Mouse (Mus musculus) E14TG2a.4 (cell line): ENCODE data around the gene Myo10.

Source experiments
- H3K27me3 ChIP-seq: 2 replicates; pipeline ENCODE4 v1.6.1; 2014; ENCODE audit warnings: low read length, control low read depth; ENCODE audit not compliant: insufficient read depth
- H3K36me3 ChIP-seq: 2 replicates; pipeline ENCODE4 v1.6.1; 2014; ENCODE audit warnings: low read length, control low read depth; ENCODE audit not compliant: insufficient read depth
- H3K4me1 ChIP-seq: replicated peaks from 2 replicates; pipeline ENCODE4 v1.6.1; 2014; ENCODE audit warnings: low read depth, low read length, control low read depth
- H3K4me3 ChIP-seq: replicated peaks from 2 replicates; pipeline ENCODE4 v1.5.1; 2014; ENCODE audit warnings: mild to moderate bottlenecking, low read length
- H3K9me3 ChIP-seq: 2 replicates; pipeline ENCODE4 v1.6.1; 2014; ENCODE audit warnings: low read length, control low read depth
- CTCF ChIP-seq: conservative IDR thresholded peaks from 2 replicates; pipeline ENCODE4 v1.5.1; 2014; ENCODE audit warnings: low read length
- NANOG ChIP-seq: IDR thresholded peaks from 2 replicates; pipeline ENCODE4 v1.6.1; 2014; ENCODE audit warnings: borderline replicate concordance, low read length, mixed read lengths
- POU5F1 ChIP-seq: IDR thresholded peaks from 2 replicates; pipeline ENCODE4 v1.6.1; 2014; ENCODE audit warnings: low read length, borderline replicate concordance

Gene Myo10

DNA sequence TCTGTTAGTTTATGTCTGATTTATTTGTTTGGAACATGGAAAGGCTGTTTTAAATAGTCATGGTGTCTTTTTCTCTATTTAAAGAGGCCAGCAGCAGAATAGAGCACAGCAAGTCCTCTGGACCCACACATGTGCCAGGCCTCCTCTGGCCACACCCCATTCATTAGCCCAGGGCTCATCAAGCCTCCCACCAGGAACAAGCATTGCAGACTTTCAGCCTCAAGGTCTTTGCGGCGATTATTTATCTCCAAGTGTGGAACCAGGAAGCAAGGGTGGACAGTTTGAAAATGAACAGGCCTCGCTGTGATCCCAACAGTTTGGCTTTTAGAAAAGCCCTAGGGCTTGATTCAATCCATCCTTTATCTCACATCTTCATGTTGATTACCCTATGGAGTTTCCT, 35.5 kb upstream of the Myo10 start:
- Histone ChIP-seq H3K36me3 (no peaks in the 10 kb centered on the region), H3K9me3 (no peaks in the 10 kb centered on the region), H3K27me3 (peaks cover 7% of the 10 kb centered on the region; the same call in 1 of the 2 replicates), H3K4me1 (peaks cover 6% of the 10 kb centered on the region), H3K4me3 (no peak overlapping the region)
- TF ChIP-seq CTCF = no peak

DNA sequence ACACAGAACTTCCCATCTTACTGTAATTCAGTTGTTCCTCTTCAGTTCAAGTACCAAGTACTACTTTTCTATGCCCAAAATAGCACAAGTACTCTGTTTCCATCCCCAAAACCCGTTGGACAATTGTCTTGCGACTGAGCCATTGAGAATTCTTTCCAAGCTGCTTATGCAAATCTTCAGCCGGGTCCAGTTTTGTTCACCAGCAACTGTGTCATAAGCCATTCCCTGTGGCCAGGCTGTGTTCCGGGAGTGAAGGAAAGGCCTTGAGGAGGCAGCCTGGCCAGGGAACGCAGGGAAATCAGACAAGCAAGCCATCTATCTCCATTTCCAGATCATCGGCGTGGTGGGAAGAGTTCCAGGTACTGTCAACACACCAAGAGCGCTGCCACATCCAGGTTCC, 34.4 kb upstream of the Myo10 start:
- TF ChIP-seq NANOG (no peak), CTCF (no peak), POU5F1 (no peak)
- Histone ChIP-seq H3K27me3 (peaks cover 5% of the 10 kb centered on the region; the same call in 1 of the 2 replicates), H3K4me1 (peaks cover 8% of the 10 kb centered on the region), H3K4me3 (no peak overlapping the region), H3K9me3 (no peaks in the 10 kb centered on the region), H3K36me3 (no peaks in the 10 kb centered on the region)

DNA sequence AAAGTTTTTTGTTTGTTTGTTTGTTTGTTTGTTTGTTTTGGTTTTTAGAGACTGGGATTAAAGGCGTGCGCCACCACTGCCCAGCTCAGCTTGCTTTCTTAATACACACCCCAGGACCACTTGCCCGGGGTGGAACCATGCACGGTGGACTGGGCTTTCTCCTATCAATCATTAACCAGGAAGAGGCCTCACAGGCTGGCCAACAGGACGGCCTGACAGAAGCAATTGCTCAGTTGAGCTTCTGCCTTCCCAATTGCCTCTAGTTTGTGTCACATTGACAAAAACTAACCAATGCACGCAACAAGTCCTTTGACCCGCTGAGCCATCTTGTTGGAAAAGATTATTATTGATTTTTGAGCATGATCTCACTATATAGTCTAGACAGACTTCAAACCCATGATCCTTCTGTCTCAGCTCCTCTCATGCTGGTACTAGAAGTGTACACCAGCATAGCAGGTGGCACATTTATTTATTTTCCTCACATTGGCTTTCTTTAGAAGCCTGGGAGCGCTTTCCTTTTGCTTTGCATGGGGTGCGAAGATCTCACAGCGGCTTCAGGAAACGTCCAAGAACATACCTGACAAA, 32.9 kb upstream of the Myo10 start:
- H3K27me3 ChIP-seq = peaks cover 5% of the 10 kb centered on the region; the same call in 1 of the 2 replicates
- H3K4me1 ChIP-seq = peaks cover 19% of the 10 kb centered on the region
- no peaks in the 10 kb centered on the region for H3K9me3 ChIP-seq
- H3K36me3 ChIP-seq = no peaks in the 10 kb centered on the region
- TF ChIP-seq POU5F1 (no peak), CTCF (no peak), NANOG (no peak)
- H3K4me3 ChIP-seq = no peak overlapping the region

DNA sequence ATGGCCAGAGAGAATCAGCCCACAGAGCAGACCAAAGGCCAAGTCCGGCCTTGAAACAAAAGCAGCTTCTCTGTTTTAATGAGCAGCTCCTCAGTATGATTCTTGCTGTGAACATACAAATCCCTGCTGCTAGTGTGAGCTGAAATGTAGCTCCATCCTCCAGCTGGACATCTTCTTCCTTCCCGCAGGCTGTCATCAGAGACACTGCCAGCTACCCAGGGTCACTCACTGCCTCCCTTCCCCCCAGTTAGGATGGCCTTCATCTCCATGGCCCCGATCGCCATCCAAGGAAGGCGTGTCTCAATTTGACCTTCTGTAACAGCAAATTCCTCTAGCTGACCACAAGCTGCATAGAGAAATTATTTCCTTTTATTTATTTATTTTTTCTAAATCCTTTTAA, 32.4 kb upstream of the Myo10 start:
- Histone ChIP-seq H3K36me3 (no peaks in the 10 kb centered on the region), H3K4me3 (no peak overlapping the region), H3K9me3 (no peaks in the 10 kb centered on the region), H3K27me3 (peaks cover 5% of the 10 kb centered on the region; the same call in 1 of the 2 replicates), H3K4me1 (peaks cover 19% of the 10 kb centered on the region)
- TF ChIP-seq CTCF (no peak), NANOG (no peak), POU5F1 (no peak)

DNA sequence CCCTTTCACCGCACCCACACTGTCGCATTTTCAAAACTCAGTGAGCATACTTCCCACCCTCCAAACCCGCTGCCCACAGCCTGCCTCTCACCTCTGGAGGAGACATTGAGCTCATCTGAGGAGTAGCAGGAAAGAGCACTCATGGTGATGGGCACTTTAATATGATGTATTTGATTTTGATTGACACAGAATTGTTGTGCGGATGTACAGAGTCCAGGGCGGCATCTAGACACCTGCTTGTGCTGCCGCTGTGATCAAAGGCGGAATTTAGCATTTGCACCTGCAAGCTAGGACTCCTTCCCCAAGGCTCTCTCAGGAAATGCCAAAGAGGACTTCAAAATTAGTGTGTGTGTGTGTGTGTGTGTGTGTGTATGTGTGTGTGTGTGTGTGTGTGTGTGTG, 31.4 kb upstream of the Myo10 start:
- H3K9me3 ChIP-seq = no peaks in the 10 kb centered on the region
- no peaks in the 10 kb centered on the region for H3K36me3 ChIP-seq
- H3K27me3 ChIP-seq = peaks cover 5% of the 10 kb centered on the region; the same call in 1 of the 2 replicates
- H3K4me1 ChIP-seq = peaks cover 19% of the 10 kb centered on the region
- TF ChIP-seq NANOG (no peak), POU5F1 (no peak), CTCF (no peak)
- no peak overlapping the region for H3K4me3 ChIP-seq

DNA sequence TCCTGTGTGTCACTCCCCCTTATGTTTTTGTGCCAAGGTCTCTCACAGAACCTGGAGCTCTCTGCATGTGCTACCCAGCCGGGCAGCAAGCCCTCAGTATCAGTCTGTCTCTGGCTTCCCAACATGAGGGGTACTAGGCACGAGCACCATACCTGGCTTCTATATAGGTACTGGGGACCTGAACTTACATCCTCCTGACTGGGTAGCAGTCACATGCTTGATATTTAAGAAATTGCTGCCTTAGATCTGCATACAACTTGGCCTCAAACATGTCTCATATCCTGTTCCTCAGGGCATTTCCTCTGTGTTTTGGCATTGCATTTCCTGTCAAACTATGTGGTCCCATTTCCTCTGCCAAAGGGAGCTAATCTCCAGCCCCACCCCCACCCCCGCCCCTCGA, 30.4 kb upstream of the Myo10 start:
- H3K27me3 ChIP-seq = peaks cover 5% of the 10 kb centered on the region; the same call in 1 of the 2 replicates
- no peaks in the 10 kb centered on the region for H3K9me3 ChIP-seq
- TF ChIP-seq POU5F1 = no peak
- no peak for TF ChIP-seq NANOG
- no peak for TF ChIP-seq CTCF
- H3K36me3 ChIP-seq = no peaks in the 10 kb centered on the region
- no peak overlapping the region for H3K4me3 ChIP-seq
- H3K4me1 ChIP-seq = peaks cover 19% of the 10 kb centered on the region

DNA sequence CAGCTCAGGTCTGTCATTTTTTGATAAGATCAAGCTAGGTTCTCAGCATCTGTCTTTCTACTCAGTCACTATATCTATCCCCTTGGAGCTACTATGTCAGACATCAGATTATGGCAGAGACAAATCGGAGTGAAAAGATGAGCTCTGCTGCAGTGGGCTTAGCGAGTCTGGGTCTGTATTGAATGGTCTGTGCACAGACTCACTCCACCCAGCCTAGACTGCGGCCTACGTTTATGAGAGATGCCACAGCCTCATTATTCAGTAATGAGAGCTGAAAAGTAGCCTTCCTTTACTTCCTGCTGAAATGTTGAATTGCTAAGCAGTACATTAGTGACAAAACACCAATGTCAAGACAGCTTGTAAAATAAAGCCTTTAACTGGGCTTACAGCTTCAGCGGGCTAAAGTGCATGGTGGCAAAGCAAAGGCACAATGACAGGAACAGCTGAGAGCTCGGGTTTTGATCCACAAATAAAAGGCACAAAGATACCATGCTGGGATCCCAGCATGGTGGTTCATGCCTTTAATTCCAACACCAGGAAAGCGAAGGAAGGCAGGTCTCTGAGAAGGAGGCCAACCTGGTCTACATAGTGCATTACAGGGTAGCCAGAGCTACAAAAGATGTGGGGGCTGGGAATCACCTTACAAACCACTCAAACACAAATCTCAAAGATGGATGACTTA, 28.7 kb upstream of the Myo10 start:
- Histone ChIP-seq H3K27me3 (peaks cover 8% of the 10 kb centered on the region; the same call in 1 of the 2 replicates), H3K36me3 (no peaks in the 10 kb centered on the region), H3K4me1 (peaks cover 19% of the 10 kb centered on the region), H3K9me3 (no peaks in the 10 kb centered on the region), H3K4me3 (no peak overlapping the region)
- TF ChIP-seq POU5F1 = no peak
- TF ChIP-seq CTCF = no peak
- no peak for TF ChIP-seq NANOG

DNA sequence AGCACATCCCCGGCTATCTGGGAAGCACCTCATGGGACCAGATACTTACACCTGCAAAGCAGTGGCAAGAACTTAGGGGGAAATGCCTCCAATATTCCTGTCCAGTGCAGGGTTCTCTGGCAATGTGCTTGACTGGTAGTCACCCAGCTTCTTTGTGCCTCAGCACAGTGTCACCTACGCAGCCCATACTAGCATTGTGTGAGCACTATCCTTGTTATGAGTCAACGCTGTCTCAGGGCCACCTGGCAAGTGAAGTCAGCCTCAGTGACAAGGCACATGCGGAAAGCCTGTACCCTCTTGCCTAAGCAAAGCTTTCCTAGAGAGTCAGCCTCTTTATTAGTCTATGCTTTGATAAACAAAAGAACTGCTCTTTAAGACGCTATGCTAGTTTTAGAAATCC, 24.0 kb upstream of the Myo10 start:
- Histone ChIP-seq H3K9me3 (no peaks in the 10 kb centered on the region), H3K27me3 (peaks cover 3% of the 10 kb centered on the region; the same call in 1 of the 2 replicates), H3K36me3 (no peaks in the 10 kb centered on the region), H3K4me1 (peaks cover 29% of the 10 kb centered on the region), H3K4me3 (no peak overlapping the region)
- TF ChIP-seq POU5F1 (no peak), CTCF (no peak), NANOG (no peak)

DNA sequence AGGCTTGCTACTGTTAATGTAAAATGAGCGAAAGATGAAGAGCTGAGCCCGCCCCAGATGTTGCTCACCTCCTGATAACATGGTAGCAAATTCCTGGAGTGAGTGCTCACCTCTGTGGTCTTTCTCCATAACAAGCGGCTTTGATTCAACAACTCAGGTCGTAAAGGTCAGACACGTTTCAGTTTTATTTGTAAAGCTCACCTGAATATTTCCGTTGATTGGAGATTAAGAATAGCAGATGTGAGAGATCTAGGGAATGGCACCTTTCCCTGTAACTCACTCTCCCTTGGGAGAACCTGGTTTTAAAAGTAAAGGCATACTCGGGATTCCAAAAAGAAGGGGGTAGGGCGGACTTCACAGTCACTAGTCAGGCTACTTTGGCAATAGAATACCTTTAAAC, 20.0 kb upstream of the Myo10 start:
- Histone ChIP-seq H3K4me1 (peaks cover 26% of the 10 kb centered on the region), H3K4me3 (no peak overlapping the region), H3K9me3 (no peaks in the 10 kb centered on the region), H3K36me3 (no peaks in the 10 kb centered on the region), H3K27me3 (peaks cover 3% of the 10 kb centered on the region; the same call in 1 of the 2 replicates)
- TF ChIP-seq POU5F1 = no peak
- no peak for TF ChIP-seq CTCF
- TF ChIP-seq NANOG = no peak; the same call in 1 of the 2 replicates
